Mouse (Mus musculus): ENCODE results near the gene Nmt1.

DNA sequence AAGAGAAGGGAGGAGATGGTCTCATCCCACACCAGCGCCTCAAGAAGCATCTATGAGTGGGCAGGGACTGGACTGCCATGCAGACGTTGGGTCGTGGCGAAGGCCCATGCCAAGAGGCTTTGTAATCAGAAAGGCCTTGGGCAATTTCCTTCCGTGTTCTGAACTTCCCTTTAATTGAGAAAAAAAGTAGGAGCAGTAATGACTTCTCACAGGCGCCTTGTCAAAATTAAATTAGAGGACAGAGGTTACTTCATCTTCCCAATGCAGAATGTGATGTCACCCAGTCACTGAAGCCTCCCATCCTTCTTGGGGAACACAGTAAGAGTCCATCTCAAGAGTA lies 21.0 kb upstream of the Nmt1 start:
- TF ChIP-seq CTCF (IDR thresholded peaks at IDR 0.05; ENCODE audit: low read depth, low read length) (no peak), GATA1 (IDR thresholded peaks at IDR 0.05; ENCODE audit: borderline replicate concordance, low read length) (no peak), POLR2AphosphoS5 (IDR thresholded peaks at IDR 0.05; ENCODE audit: insufficient replicate concordance, low read depth, low read length) (no peak), GATA2 (IDR thresholded peaks at IDR 0.05; ENCODE audit: borderline replicate concordance, low read depth, low read length) (no peak), TAL1 (conservative IDR thresholded peaks at IDR 0.05; ENCODE audit: low read depth, low read length) (no peak)

Measured in G1E (cell line).